ENCODE assay signal across 21 mouse cellular contexts in the genomic region with DNA sequence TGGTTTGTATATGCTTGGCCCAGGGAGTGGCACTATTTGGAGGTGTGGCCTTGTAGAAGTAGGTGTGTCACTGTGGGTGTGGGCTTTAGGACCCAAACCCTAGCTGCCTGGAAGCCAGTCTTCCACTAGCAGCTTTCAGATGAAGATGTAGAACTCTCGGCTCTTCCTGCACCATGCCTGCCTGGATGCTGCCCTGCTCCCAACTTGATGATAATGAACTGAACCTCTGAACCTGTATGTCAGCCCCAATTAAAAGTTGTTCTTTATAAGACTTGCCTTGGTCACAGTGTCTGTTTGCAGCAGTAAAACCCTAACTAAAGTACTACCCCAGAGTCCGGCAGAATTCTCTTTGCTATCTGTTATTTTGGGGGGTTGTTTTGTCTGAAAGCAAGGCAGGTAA. TPM values are rescaled to one million over a fixed set of nuclear protein-coding genes. Genes with fewer than 3 reads are reported as not detected.
"Had no signal": no experiment of that assay in that cellular context is flagged by ENCODE, and none has a peak within 500 bp of the region (broad histone marks: within the 10 kb centered on the region; RNA-seq: fewer than 3 reads in every experiment).

No protein-coding gene starts in this region.

- H3K36me3 ChIP-seq: heart, embryonic 12.5 days; hindbrain, embryonic 13.5 days; hindbrain, embryonic 15.5 days; kidney, embryonic 15.5 days; limb, embryonic 13.5 days; limb, embryonic 15.5 days; liver, embryonic 12.5 days had no signal

- H3K4me1 ChIP-seq: hindbrain, embryonic 13.5 days; hindbrain, embryonic 15.5 days had no signal

- H3K27ac ChIP-seq: hindbrain, embryonic 13.5 days; hindbrain, embryonic 15.5 days; hindbrain, postnatal 0 days; kidney, embryonic 15.5 days; kidney, postnatal 0 days; limb, embryonic 13.5 days; limb, embryonic 15.5 days; liver, embryonic 12.5 days had no signal

- H3K4me3 ChIP-seq: heart, embryonic 12.5 days; hindbrain, embryonic 13.5 days; hindbrain, embryonic 15.5 days; kidney, embryonic 15.5 days; limb, embryonic 13.5 days; limb, embryonic 15.5 days; liver, embryonic 12.5 days had no signal

- DNase-seq: gastrocnemius, postnatal 14 days; heart, adult 18-20 months; heart, postnatal 14 days; heart, postnatal 36 days; kidney, adult 11 months; kidney, adult 2 months; kidney, adult 9 months; kidney, postnatal 14 days; kidney, postnatal 36 days; layer of hippocampus, adult 9-11 months; left cerebral cortex, postnatal 4 days had no signal

- H3K9me3 ChIP-seq: heart, embryonic 12.5 days; hindbrain, embryonic 13.5 days; hindbrain, embryonic 15.5 days; kidney, embryonic 15.5 days; limb, embryonic 13.5 days; limb, embryonic 15.5 days; liver, embryonic 12.5 days had no signal

- H3K27me3 ChIP-seq: heart, embryonic 12.5 days; kidney, embryonic 15.5 days; limb, embryonic 13.5 days; limb, embryonic 15.5 days; liver, embryonic 12.5 days had no signal

RNA-seq across cellular contexts. Expression of gene Rsph1, which starts 7.4 kb away (rescaled TPM):
- total RNA-seq: liver, adult 2 months had no signal
- polyA plus RNA-seq: liver, adult 2 months had no signal
